Mouse (Mus musculus) limb, embryonic 14.5 days (tissue): ENCODE measurements around the gene Zfp456. TPM values are rescaled to one million over a fixed set of nuclear protein-coding genes. Genes with fewer than 3 reads are reported as not detected.
A peak's percentile ranks its signal among the peaks of the same experiment; 100 is the strongest.
"Not testable (repeated sequence)": the region's sequence is repeated elsewhere in the genome, so short reads cannot be mapped to it uniquely, and the experiment has no call there.

Experiments
- ATAC-seq: fragments of 200-750 bp; cut with Nextera tagmentation; 2 replicates; pipeline ENCODE4 v1.8.0; 2017; ENCODE audit warnings: low read depth, moderate number of reproducible peaks, moderate TSS enrichment; ENCODE audit not compliant: low FRiP score
- DNase-seq: peaks from one replicate; pipeline ENCODE4 v3.0.0-alpha.2; 2015; ENCODE audit warnings: low spot score
- H3K27ac ChIP-seq: fragments of 300-500 bp; sonication (generic); replicated peaks from 2 replicates; pipeline ENCODE4 v1.5.1; 2014; ENCODE audit warnings: low read depth, mild to moderate bottlenecking, low read length, moderate library complexity, mixed read lengths
- H3K27me3 ChIP-seq: fragments of 300-500 bp; sonication (generic); 2 replicates; pipeline ENCODE4 v1.6.1; 2014; ENCODE audit warnings: low read length, mixed read lengths; ENCODE audit not compliant: control insufficient read depth, insufficient read depth
- H3K36me3 ChIP-seq: fragments of 300-500 bp; sonication (generic); 2 replicates; pipeline ENCODE4 v1.6.1; 2014; ENCODE audit warnings: mild to moderate bottlenecking, low read length, moderate library complexity, mixed read lengths; ENCODE audit not compliant: control insufficient read depth, insufficient read depth
- H3K4me1 ChIP-seq: fragments of 300-500 bp; sonication (generic); 2 replicates; pipeline ENCODE4 v1.6.1; 2014; ENCODE audit warnings: antibody characterized with exemption, low read length, mixed read lengths; ENCODE audit not compliant: control insufficient read depth, insufficient read depth
- H3K4me2 ChIP-seq: fragments of 300-500 bp; sonication (generic); replicated peaks from 2 replicates; pipeline ENCODE4 v1.6.1; 2014; ENCODE audit warnings: low read depth, mild to moderate bottlenecking, low read length, moderate library complexity; ENCODE audit not compliant: severe bottlenecking
- H3K4me3 ChIP-seq: fragments of 300-500 bp; sonication (generic); replicated peaks from 2 replicates; pipeline ENCODE4 v1.5.1; 2014; ENCODE audit warnings: low read length
- H3K9ac ChIP-seq: fragments of 300-500 bp; sonication (generic); 2 replicates; pipeline ENCODE4 v1.6.1; 2014; ENCODE audit warnings: mild to moderate bottlenecking, low read depth, low read length, moderate library complexity; ENCODE audit not compliant: severe bottlenecking
- H3K9me3 ChIP-seq: fragments of 300-500 bp; sonication (generic); 2 replicates; pipeline ENCODE4 v1.6.1; 2016; ENCODE audit warnings: low read length; ENCODE audit not compliant: control insufficient read depth
- POLR2A ChIP-seq: fragments of 200-500 bp; IDR thresholded peaks from 2 replicates; pipeline ENCODE4 v1.8.0; 2012; ENCODE audit warnings: inconsistent platforms, mild to moderate bottlenecking, moderate library complexity, borderline replicate concordance; ENCODE audit not compliant: insufficient read depth, insufficient read length; ENCODE audit errors: extremely low read depth
- WGBS: fragments of 180-500 bp; shearing (Covaris S2); extraction: QIAGEN DNeasy Blood & Tissue Kit; methylation state at CpG from one replicate; pipeline ENCODE4 v1.1.7; 2014; 5-methylcytosine and 5-hydroxymethylcytosine counted together
- polyA plus RNA-seq, 2 experiments: library from polyadenylated mRNA; depleted of rRNA in 1 of 2; stranded (reverse) in 1 of 2; unstranded in 1 of 2; fragments of >200 nt; fragmentation: Nextera tagmentation in 1 of 2; extraction: Ambion mirVana in 1 of 2; gene quantifications; 2 replicates each; pipeline versions ENCODE4 v1.2.1 to v1.2.3; 2012 to 2014

Gene Zfp456
- 0.73 and 1.1 TPM in 2 replicates for polyA plus RNA-seq (2012; rRNA removed)
- polyA plus RNA-seq (2014; fragmentation: Nextera tagmentation; extraction: Ambion mirVana), result 1.7 and 2.7 TPM in 2 replicates

GRCm38 (mm10) chr13:67375050-67375911, at the start of gene Zfp456, which contains the start of gene Gm28041:
Gene Zfp456, minus strand, starts transcription at chr13:67375810.
Gene Gm28041, minus strand, starts transcription at chr13:67375733.
- peak; percentile 71 for DNase-seq
- peak; percentile 90 for ATAC-seq
- Histone ChIP-seq H3K4me2 (peak within 1 kb of the TSS; percentile 45), H3K4me3 (peak within 1 kb of the TSS; percentile 41), H3K9ac (peak within 1 kb of the TSS; percentile 40)
- 21% methylated on average over 13 of the region's 15 CpGs for WGBS
- H3K27ac ChIP-seq, H3K9me3 ChIP-seq, H3K4me1 ChIP-seq, H3K27me3 ChIP-seq, H3K36me3 ChIP-seq: not testable (repeated sequence)

GRCm38 (mm10) chr13:67422532-67422931, 46.9 kb upstream of the Zfp456 start:
- DNase-seq, H3K4me2 ChIP-seq, H3K9me3 ChIP-seq, ATAC-seq, H3K4me1 ChIP-seq, H3K27ac ChIP-seq, H3K27me3 ChIP-seq, H3K4me3 ChIP-seq, H3K36me3 ChIP-seq, H3K9ac ChIP-seq: not testable (repeated sequence)
- 92% methylated on average over 2 of the region's 2 CpGs for WGBS

DNA sequence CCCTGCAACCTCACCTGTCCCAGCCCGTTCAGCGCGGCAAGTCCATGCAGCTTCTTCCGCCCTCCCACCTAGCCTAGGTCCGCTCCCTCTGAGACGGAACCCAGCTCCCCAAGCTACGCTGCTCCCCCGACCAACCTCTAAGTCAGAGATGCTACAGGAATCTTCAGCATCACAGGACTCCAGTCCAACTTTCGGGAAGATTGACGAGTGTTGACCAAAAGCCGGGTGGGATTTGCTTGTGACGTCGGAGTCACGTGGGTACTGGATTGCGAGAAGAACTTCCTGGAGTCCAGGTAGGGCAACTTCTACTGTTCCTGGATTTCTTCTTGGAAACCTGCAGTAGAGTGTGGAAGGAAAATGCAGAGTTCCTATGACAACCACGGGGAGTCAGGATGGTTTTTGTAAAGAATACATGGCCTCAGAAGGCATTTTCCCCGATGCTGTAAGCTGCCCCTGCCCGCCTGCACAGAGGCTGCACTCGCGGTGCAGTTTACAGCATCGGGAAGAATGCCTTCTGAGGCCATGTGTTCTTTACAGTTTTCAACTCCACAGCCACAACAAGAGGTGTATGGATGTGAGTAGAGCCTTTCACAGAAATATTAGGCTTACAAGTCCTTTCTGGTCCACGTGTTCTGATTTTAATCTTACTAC, 45.7 kb upstream of the Zfp456 start, which contains the start of gene Zfp459:
TSS of gene Zfp459 (minus strand) at position 212 of the 651 bp plus-strand sequence.
- TF ChIP-seq POLR2A, result no peak
- WGBS, result 2% methylated on average over 22 of the region's 22 CpGs

GRCm38 (mm10) chr13:67420558-67421206, 45.1 kb upstream of the Zfp456 start:
- H3K27ac ChIP-seq, result no peak overlapping the region
- no peak for ATAC-seq
- WGBS, result 31% methylated on average over 11 of the region's 11 CpGs
- 0 out of 2 replicates have a peak, but pooled peaks cover 4% of the 10 kb centered on the region for H3K4me1 ChIP-seq
- peak overlapping the region; percentile 64 for H3K4me2 ChIP-seq
- H3K4me3 ChIP-seq, result peak overlapping the region; percentile 53
- H3K9me3 ChIP-seq, result no peaks in the 10 kb centered on the region
- no peak for TF ChIP-seq POLR2A
- no peaks in the 10 kb centered on the region for H3K27me3 ChIP-seq
- no peak for DNase-seq
- peak overlapping the region; percentile 58 for H3K9ac ChIP-seq
- no peaks in the 10 kb centered on the region for H3K36me3 ChIP-seq

More for the DNA sequence above, 45.7 kb upstream of the Zfp456 start, which contains the start of gene Zfp459:
- Histone ChIP-seq H3K4me2 (peak within 1 kb of the TSS; percentile 64), H3K9me3 (no peaks in the 10 kb centered on the region), H3K9ac (peak within 1 kb of the TSS; percentile 58), H3K27me3 (no peaks in the 10 kb centered on the region), H3K4me1 (0 out of 2 replicates have a peak, but pooled peaks cover 4% of the 10 kb centered on the region), H3K36me3 (no peaks in the 10 kb centered on the region), H3K27ac (no peak within 1 kb of the TSS), H3K4me3 (peak within 1 kb of the TSS; percentile 53)
- peak; percentile 29 for DNase-seq
- ATAC-seq, result peak; percentile 81

DNA sequence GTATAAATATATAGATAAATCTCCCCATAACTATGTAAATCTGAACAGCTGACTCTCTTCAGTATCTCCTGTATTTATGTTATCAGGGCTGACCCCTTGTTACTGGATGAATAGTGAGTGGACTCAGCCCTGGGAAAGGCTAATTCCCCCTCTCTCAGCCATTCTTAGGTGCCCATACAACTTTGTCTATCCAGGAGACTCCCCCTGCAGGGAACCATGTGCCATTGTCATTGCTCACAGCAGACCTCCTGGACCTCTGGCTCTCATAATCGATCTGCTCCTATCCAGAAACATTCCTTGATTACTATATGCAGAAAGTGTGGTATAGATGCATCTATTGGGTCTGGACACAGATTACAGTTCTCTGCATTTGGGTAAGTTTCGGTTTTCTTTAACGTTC, 41.2 kb upstream of the Zfp456 start:
- H3K4me3 ChIP-seq, result no peak overlapping the region
- ATAC-seq (no peak), DNase-seq (no peak)
- H3K27me3 ChIP-seq, result no peaks in the 10 kb centered on the region
- H3K36me3 ChIP-seq, result no peaks in the 10 kb centered on the region
- no peak overlapping the region for H3K27ac ChIP-seq
- TF ChIP-seq POLR2A, result no peak
- WGBS, result 82% methylated on average over 3 of the region's 3 CpGs
- no peak overlapping the region for H3K9ac ChIP-seq
- no peaks in the 10 kb centered on the region for H3K9me3 ChIP-seq
- no peak overlapping the region for H3K4me2 ChIP-seq
- 0 out of 2 replicates have a peak, but pooled peaks cover 4% of the 10 kb centered on the region for H3K4me1 ChIP-seq
